Mouse (Mus musculus) kidney, postnatal 4 days (tissue): ENCODE measurements around the gene Galnt7.
"Not testable (repeated sequence)": the region's sequence is repeated elsewhere in the genome, so short reads cannot be mapped to it uniquely, and the experiment has no call there.

ENCODE experiments used
- DNase-seq, 2 experiments: peaks; one replicate each; pipeline ENCODE4 v3.0.0; 2021; ENCODE audit warnings: mixed read lengths in 2 of 2

Gene Galnt7

GRCm38 (mm10) chr8:57532223-57532622 lies 120.6 kb downstream of the Galnt7 start:
- peak; percentile 33 to 46 for DNase-seq

DNA sequence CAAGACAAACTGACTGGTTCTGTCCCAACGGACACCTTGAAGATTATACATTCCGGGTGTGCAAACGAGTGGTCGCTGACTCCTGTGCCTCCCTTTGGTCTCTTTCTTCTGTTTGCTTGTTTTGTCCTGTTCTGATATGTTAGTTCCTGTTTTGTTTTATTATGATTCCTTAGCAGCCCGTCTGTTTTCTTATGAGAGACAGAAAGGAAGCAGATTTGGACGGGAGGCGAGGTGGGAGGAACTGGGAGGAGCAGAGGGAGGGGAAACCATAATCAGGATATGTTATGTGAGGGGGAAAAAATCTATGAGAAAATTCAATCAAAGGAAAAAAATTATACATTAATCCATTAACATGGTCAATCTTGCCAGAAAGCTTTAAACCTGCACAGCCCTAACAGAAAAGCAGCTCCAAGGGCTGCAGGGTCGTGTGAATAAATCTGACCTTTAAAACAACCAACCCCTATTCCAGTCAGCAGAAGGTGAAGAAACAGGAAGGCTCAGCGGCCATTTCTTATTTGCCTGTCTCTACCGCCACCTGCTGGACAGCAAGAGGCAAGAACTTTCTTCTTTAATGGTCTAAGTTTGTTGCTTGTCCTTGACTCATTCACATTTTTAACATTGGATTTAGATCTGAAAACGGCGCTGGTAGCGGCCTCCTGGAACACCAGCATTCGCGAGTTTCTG lies 122.0 kb downstream of the Galnt7 start:
- DNase-seq = peak; percentile 85 to 89

- no peak for DNase-seq
These were observed 122.6 kb downstream of the Galnt7 start for GRCm38 (mm10) chr8:57530238-57530637.

DNA sequence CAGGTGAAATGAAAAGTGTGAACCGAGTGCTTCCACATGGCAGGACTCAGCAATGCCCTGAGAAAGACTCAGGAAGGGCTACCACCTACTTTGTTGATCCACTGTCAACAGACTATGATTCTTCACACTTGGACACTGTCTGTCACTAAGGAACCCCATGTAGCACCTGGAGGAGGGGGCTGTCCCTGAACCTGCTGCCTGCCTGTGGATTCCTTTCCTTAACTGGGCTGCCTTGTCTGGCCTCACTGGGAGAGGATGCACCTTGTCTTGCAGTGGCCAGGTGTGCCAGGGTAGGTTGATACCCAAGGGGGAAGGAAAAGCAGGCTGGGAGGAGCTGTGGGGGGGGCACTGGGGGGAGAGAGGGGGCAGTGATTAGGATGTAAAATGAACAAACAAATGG lies 124.8 kb downstream of the Galnt7 start:
- no peak for DNase-seq

GRCm38 (mm10) chr8:57520186-57520786 lies 132.5 kb downstream of the Galnt7 start:
- no peak for DNase-seq

- DNase-seq = no peak
These were observed 135.1 kb downstream of the Galnt7 start for GRCm38 (mm10) chr8:57517723-57518122.

GRCm38 (mm10) chr8:57516685-57517084 lies 136.1 kb downstream of the Galnt7 start:
- not testable (repeated sequence) for DNase-seq

DNA sequence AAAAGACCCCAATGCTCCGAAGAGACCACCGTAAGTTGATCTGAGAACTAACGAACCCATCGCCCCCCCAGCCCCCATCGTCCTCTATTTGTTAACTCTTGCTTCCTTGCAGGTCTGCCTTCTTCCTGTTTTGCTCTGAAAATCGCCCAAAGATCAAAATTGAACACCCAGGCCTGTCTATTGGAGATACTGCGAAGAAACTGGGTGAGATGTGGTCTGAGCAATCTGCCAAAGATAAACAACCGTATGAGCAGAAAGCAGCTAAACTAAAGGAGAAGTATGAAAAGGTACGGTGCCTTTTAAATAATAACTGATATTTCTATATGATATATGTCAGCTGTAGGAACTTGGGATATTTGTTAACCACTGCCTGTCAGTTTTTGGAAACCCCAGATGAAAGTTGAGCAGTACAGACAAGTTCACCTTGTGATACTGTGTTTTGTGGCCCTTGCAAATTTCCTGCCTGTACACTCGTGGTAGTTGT lies 139.6 kb downstream of the Galnt7 start:
- not testable (repeated sequence) for DNase-seq

- peak; percentile 66 to 78 for DNase-seq
These were observed 140.4 kb downstream of the Galnt7 start for GRCm38 (mm10) chr8:57512141-57513056.

GRCm38 (mm10) chr8:57511316-57512118 lies 141.3 kb downstream of the Galnt7 start, which contains the start of gene Hmgb2:
Hmgb2 (plus strand) TSS chr8:57511907.
- peak; percentile 100 for DNase-seq

DNA sequence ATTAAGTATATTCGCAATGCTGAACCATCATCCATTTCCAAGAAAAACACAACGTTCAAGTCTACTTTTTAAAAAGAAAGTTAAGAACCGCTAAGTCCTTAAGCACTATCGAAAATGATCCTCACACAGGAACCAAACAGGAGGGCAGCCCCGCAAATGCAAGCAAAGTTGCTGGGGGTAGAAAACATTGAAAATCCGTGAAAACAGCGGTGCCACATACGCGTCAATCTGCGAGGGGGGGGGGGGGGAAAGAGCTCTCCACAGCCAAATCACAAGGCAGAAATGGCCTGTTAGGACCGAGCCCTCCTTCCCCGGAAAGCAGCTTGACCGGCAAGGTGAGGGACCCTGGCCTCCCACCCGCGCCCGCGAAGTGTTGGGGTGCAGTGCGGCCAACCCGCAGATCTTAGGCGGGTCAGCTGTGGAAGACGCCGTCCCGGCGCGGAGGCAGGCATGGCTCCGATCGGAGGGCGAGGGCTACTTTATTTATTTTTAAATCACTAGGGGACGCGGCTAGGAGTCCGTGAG lies 142.0 kb downstream of the Galnt7 start:
- no peak for DNase-seq

- DNase-seq = no peak
These were observed 144.2 kb downstream of the Galnt7 start for GRCm38 (mm10) chr8:57508657-57509056.

- no peak for DNase-seq
These were observed 145.2 kb downstream of the Galnt7 start for GRCm38 (mm10) chr8:57507556-57508063.

DNA sequence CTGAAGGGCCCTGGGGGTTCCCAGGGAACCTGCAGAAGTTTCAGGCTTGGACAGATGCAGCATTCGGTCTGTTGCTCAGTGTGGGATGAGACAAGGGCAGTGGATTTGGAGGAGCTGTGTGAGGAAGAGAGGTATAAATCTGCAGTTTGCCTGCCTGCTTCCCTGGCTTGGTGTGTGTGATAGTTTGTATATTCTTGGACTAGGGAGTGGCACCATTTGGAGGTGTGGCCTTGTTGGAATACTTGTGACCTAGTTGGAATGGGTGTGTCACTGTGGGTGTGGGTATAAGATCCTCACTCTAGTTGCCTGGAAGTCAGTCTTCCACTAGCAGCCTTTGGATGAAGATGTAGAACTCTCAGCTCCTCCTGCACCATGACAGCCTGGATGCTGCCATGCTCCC lies 147.3 kb downstream of the Galnt7 start:
- DNase-seq = not testable (repeated sequence)

- peak; percentile 85 to 86 for DNase-seq
These were observed 149.2 kb downstream of the Galnt7 start for GRCm38 (mm10) chr8:57503641-57504040.

DNA sequence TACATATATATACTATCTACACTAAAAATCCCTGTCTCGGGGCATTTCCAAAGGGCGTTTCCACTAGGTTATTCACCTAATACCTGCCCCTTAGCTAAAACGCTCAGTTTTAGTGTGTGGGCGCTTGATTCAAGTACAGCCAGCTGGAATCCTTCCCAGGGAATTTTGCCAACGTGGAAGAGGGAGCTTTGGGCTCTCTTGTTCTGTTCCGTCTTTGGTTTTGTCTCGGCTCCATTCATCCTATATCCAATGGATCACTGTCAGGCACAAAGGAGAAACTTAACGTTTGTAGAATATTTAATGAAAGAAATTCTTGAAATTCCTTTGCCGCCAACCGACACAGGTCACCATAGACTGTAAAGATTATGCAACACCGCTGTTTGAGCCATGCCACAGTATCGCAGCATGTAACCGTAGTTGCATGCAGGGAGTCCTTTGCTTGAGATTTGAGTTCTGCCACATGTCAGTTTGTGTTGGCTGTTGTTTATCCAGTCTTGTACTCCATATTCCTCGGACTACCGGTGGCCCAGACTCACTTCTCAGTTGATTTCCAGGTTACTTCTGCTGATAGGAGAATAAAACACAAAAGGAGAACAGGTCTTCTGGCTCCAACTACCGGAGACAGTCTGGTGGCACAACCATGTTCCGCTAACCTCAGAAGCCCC lies 153.9 kb downstream of the Galnt7 start:
- peak; percentile 29 to 48 for DNase-seq

DNA sequence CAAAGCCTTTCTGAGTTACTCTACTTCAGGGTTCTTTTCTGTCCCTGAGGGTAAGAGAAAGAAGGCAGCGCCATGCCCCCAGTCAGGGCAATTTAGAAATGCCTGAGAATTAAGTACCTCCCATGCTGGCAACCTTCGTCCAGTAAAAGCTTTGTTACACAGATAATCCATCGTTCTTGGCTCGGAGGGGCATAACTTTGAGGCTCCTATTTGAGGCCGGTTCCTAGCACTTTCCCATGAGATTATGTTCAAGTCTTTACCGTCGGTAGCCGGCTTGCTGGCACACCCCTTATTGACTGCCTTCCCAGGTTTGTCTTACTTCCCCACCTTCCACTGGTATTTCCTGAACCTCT lies 154.4 kb downstream of the Galnt7 start:
- no peak for DNase-seq

DNA sequence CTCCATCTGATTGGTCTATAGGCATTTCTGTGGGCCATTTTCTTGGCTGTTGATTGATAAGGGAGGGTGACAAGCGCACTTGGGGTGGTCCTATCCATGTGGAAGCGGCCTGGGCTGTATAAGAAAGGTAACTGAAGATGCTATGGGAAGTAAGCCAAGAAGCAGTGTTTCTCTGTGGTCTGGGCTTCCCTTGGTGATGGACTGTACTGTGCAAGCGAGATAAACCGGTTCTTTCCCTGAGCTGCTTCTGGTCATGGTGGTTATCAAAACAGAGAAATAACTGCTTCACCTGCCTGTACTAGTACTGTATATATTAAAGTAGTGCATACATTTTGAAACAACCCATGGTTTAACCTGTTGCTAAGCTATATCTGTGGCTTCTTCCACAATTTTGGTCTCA lies 161.0 kb downstream of the Galnt7 start:
- DNase-seq = no peak

DNA sequence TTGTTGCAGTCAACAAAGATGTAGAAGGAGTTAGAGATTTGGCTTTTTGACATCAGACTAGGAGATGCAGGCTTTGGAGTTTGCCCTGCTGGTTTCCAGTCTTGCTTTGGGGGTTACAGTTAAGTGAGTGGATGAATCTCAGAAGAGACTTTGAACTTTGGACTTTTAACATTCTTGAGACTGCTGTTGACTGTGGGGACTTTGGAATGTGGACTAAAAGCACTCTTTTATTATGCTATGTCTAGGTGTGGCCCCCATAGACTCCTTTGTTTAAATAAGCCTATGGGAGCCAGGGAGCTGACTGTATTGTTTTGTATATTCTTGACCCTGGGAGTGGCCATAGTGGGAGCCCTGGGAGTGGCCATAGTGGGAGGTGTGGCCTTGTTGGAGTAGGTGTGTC lies 162.9 kb downstream of the Galnt7 start:
- no peak for DNase-seq

- no peak for DNase-seq
These were observed 163.5 kb downstream of the Galnt7 start for GRCm38 (mm10) chr8:57489366-57489765.

DNA sequence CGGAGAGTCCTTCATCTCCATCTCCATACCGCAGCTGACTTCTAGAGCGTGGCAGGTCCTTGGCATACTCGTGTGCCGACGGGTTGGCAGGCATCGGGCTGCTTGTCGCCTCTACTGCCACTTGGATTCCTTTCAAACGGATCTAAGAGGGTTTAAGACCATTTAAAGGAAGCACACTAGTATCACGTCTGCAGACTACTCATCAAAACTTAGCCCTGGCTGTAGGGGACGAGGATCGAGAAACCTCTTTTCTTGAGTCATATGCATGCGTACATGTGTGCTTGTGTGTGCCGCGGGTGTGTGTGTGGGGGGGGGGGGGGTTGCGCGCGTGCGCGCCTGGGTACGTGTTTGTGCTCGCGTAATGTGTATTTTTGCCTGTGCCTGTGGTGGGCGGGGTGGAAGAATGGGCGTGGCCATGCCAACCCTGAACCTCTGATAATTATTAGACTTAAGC lies 164.5 kb downstream of the Galnt7 start:
- DNase-seq = peak; percentile 65 to 78
